Mouse (Mus musculus): ENCODE data around the gene Hcn1. TPM values are rescaled to one million over a fixed set of nuclear protein-coding genes. Genes with fewer than 3 reads are reported as not detected.

Hcn1 gene
- polyA plus RNA-seq, 1 experiment from 2014 or later, result 0.22 TPM

DNA sequence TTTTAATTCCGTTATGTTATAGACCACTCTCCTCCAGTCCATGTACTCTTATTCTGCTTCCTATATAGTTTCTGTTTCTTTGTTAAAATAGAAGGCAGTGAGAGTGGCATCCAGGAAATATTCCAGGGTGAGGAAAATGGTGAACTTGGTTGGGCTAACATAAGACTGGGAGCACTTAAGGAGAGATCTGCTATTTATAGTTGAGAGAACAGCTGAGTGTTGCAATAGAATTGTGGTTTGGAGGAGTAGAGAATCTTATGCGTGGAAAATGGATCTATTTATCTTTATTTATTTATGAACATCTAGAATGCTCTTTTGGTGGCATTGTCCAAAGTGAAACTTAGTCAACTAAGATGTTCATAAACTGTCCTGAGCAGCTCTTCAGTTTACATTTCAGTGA is 104.4 kb downstream of the Hcn1 start:
- ATAC-seq (ENCODE audit: borderline replicate concordance, extremely low read depth, low FRiP score, low TSS enrichment), result no peak
- no peaks in the 10 kb centered on the region for H3K9me3 ChIP-seq
- H3K36me3 ChIP-seq, result no peaks in the 10 kb centered on the region
- H3K4me1 ChIP-seq, result peaks cover 5% of the 10 kb centered on the region; the same call in 1 of the 2 replicates
- peak overlapping the region; percentile 49; the same call in 1 of the 2 replicates for H3K27ac ChIP-seq
- H3K4me3 ChIP-seq, result no peak overlapping the region
- WGBS, result 55% methylated on average over 2 of the region's 2 CpGs
- no peaks in the 10 kb centered on the region for H3K27me3 ChIP-seq
- H3K4me2 ChIP-seq, result no peak overlapping the region
- H3K9ac ChIP-seq, result no peak overlapping the region

DNA sequence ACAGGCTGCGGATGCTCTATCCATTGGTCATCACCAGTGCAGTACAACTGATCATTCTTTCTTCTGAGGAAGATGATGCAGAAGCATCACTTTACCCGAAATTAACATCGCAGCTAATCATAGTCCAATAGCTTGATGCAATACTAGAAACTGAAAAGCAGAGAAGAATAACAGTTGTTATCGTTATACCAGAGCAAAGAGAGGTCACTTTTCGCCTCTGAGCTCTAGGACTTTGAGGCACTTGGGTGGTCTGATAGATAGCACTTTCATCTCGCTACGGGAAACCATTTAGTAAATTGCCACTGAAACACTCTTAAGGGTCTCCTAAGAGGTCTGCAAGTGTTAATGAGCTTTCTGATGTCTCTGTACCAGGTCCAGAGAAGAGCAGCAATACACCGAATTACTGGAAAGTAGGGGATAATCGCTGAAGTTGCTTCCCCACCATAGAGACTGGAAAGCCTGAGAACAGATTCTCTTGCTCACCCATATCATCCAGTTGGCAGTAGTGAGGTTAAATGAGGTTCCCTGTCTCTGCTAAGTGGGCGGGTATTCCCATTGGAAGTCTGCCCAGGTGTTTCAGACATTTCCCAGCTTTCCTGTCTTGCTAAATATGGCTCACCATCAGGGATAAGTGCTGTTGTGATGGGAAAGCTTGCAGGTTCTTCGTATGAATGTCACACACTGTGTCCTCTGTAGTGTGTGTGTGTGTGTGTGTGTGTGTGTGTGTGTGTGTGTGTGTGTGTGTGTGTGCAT is 105.0 kb downstream of the Hcn1 start:
- no peak overlapping the region for H3K4me2 ChIP-seq
- WGBS, result 40% methylated on average over 11 of the region's 11 CpGs
- H3K27ac ChIP-seq, result peak overlapping the region; percentile 49
- no peak overlapping the region for H3K9ac ChIP-seq
- no peaks in the 10 kb centered on the region for H3K9me3 ChIP-seq
- no peaks in the 10 kb centered on the region for H3K27me3 ChIP-seq
- no peak overlapping the region for H3K4me3 ChIP-seq
- H3K36me3 ChIP-seq, result no peaks in the 10 kb centered on the region
- peak; percentile 88 for ATAC-seq (ENCODE audit: borderline replicate concordance, extremely low read depth, low FRiP score, low TSS enrichment)
- peaks cover 5% of the 10 kb centered on the region; the same call in 1 of the 2 replicates for H3K4me1 ChIP-seq

DNA sequence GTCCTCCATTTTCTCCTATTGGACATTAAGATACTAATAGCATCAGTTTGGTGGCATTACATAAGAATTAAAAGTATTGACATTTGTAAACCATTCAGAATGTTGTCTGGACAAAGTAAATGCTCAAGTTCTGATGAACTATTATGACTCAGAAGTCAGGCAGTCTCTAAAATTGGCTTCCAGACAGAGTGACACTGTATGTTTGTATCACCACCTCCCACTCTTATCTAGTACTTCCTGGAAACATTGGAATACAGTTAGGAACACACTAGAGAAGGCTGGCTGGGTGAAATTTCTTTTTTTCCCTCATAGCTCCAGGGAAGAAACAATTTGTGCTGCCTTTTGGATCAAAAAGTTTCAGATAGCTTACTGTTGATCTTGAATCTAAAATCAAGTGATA is 108.7 kb downstream of the Hcn1 start:
- Histone ChIP-seq H3K27ac (no peak overlapping the region), H3K36me3 (no peaks in the 10 kb centered on the region), H3K27me3 (no peaks in the 10 kb centered on the region), H3K4me2 (no peak overlapping the region), H3K4me1 (peaks cover 5% of the 10 kb centered on the region; the same call in 1 of the 2 replicates), H3K9ac (no peak overlapping the region), H3K9me3 (no peaks in the 10 kb centered on the region), H3K4me3 (no peak overlapping the region)
- ATAC-seq (ENCODE audit: borderline replicate concordance, extremely low read depth, low FRiP score, low TSS enrichment), result no peak

DNA sequence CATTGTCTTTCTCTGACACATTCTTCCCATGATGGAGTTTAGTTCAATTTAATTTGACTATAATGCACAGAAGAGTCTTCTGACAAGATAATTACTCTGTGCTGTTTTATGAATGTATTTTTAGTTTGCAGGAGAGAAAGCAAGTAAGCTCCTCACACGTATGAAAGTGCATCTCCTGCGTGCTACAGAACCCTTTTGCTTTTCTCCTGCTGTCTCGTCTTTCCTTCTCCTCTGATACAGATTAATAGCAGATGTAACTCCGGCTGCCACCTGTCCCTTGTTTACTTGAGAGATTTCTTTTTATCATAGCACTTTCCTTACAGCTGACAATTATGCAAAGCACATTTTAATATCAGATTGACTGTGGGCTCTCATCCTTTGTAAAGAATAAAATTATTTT is 120.0 kb downstream of the Hcn1 start:
- H3K27ac ChIP-seq, result no peak overlapping the region
- WGBS, result 45% methylated on average over 4 of the region's 4 CpGs
- no peaks in the 10 kb centered on the region for H3K27me3 ChIP-seq
- no peak overlapping the region for H3K4me3 ChIP-seq
- H3K9me3 ChIP-seq, result no peaks in the 10 kb centered on the region
- no peak overlapping the region for H3K9ac ChIP-seq
- H3K36me3 ChIP-seq, result no peaks in the 10 kb centered on the region
- no peak overlapping the region for H3K4me2 ChIP-seq
- no peaks in the 10 kb centered on the region for H3K4me1 ChIP-seq
- no peak for ATAC-seq (ENCODE audit: borderline replicate concordance, extremely low read depth, low FRiP score, low TSS enrichment)

DNA sequence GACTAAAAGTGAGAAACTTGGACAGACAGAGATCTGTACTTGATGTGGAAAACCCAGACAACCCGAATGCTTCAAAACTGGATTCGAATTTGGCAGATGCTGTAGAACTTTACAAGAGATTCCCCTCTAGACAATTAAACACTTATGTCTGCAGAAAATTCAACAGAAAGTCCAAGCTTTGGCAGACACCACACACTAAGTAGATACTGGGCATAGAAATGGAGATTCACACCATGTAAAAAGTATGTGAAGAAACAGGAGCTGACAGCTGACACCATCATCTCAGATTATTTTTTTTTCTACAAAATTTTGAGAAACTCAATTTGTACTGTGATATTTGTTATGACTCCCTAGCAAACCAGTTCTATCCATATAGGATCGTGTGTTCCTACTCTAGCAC is 122.0 kb downstream of the Hcn1 start:
- no peaks in the 10 kb centered on the region for H3K4me1 ChIP-seq
- no peak overlapping the region for H3K27ac ChIP-seq
- no peak overlapping the region for H3K4me3 ChIP-seq
- H3K9me3 ChIP-seq, result no peaks in the 10 kb centered on the region
- ATAC-seq (ENCODE audit: borderline replicate concordance, extremely low read depth, low FRiP score, low TSS enrichment), result peak; percentile 59; the same call in 1 of the 2 replicates
- no peaks in the 10 kb centered on the region for H3K27me3 ChIP-seq
- H3K9ac ChIP-seq, result no peak overlapping the region
- H3K36me3 ChIP-seq, result no peaks in the 10 kb centered on the region
- no peak overlapping the region for H3K4me2 ChIP-seq
- WGBS, result 43% methylated on average over 3 of the region's 3 CpGs

DNA sequence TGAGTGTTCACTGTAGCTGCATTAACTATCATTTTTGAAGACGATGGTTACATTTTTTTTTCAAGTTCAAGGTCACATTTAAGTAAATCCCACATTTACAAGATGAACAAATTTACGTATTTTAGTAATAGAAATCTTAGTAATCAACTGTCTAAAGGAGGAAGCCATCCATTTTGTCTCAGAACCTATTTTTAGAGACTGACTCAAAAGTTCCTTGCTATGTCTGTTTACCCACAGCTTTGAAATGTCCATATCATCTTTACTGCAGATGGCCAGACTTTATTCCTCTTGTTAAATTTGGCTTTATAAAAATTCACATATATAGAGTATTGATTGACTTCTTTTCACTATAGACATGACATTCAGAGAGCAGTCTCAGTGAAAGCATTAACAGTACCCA is 126.3 kb downstream of the Hcn1 start:
- ATAC-seq (ENCODE audit: borderline replicate concordance, extremely low read depth, low FRiP score, low TSS enrichment), result no peak
- Histone ChIP-seq H3K4me3 (no peak overlapping the region), H3K9me3 (no peaks in the 10 kb centered on the region), H3K4me2 (no peak overlapping the region), H3K4me1 (no peaks in the 10 kb centered on the region), H3K9ac (no peak overlapping the region), H3K36me3 (no peaks in the 10 kb centered on the region), H3K27me3 (no peaks in the 10 kb centered on the region), H3K27ac (no peak overlapping the region)
- WGBS, result 62% methylated on average over 2 of the region's 2 CpGs

DNA sequence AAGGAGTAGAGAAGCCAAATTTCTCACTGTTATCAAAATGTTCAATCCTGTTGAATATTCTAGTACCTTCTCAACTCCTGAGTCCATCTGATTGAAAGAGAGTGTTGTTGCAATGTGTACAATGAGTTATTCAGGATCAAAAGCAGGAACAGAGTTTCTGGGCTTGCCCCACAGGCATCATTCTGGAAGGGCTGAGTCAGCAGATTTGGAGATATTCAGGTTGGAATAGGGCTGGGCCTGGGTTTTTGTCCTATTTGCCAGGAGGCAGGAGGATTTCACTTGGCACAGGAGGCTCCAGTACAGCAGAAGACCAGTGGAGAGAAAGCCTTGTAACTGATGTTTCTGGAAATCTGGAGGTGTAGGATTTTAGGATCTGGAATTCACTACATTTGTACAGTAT is 130.6 kb downstream of the Hcn1 start:
- no peak for ATAC-seq (ENCODE audit: borderline replicate concordance, extremely low read depth, low FRiP score, low TSS enrichment)
- no peak overlapping the region for H3K4me3 ChIP-seq
- H3K36me3 ChIP-seq, result no peaks in the 10 kb centered on the region
- H3K4me2 ChIP-seq, result no peak overlapping the region
- no peak overlapping the region for H3K27ac ChIP-seq
- H3K27me3 ChIP-seq, result no peaks in the 10 kb centered on the region
- no peaks in the 10 kb centered on the region for H3K4me1 ChIP-seq
- no peaks in the 10 kb centered on the region for H3K9me3 ChIP-seq
- H3K9ac ChIP-seq, result no peak overlapping the region

DNA sequence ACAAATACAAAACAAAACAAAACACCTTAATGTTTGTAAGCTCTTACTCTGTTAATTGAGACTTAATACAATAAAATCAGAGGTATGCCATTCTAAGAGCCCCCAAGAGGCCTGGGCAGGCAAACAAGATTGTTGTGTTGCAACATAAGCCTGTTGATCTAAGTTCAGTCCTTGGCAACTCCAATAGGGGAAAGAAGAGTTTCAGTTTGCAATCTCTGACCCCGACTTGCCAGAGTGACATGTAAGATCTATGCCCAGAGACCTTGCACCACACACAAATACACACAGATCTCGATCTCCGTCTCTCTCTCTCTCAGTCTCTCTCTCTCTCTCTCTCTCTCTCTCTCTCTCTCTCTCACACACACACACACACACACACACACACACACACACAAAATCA is 142.3 kb downstream of the Hcn1 start:
- no peak overlapping the region for H3K4me2 ChIP-seq
- H3K36me3 ChIP-seq, result no peaks in the 10 kb centered on the region
- H3K27ac ChIP-seq, result no peak overlapping the region
- no peak overlapping the region for H3K4me3 ChIP-seq
- H3K9ac ChIP-seq, result no peak overlapping the region
- no peaks in the 10 kb centered on the region for H3K27me3 ChIP-seq
- no peaks in the 10 kb centered on the region for H3K4me1 ChIP-seq
- no peak for ATAC-seq (ENCODE audit: borderline replicate concordance, extremely low read depth, low FRiP score, low TSS enrichment)
- WGBS, result 64% methylated on average over 3 of the region's 3 CpGs
- H3K9me3 ChIP-seq, result no peaks in the 10 kb centered on the region

DNA sequence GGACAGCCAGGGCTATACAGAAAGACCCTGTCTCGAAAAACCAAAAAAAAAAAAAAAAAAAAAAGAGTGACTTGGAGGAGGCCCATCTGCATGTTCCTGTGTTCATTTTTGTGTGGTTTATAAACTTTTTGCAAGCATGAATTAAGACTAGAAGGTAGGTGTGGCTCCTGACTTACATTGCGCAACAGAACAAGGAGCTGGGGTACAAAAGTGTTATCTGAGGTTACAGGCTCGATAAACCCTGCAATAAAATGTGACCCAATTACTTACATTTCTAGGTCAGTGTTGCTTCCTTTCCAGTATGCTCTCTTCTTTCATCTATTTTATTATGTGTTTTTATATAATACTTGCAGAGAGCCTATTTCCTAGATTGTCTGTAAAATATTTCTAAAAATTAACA is 143.1 kb downstream of the Hcn1 start:
- H3K4me3 ChIP-seq, result no peak overlapping the region
- H3K36me3 ChIP-seq, result no peaks in the 10 kb centered on the region
- H3K9ac ChIP-seq, result no peak overlapping the region
- 83% methylated on average over 3 of the region's 3 CpGs for WGBS
- no peaks in the 10 kb centered on the region for H3K4me1 ChIP-seq
- H3K4me2 ChIP-seq, result no peak overlapping the region
- H3K9me3 ChIP-seq, result no peaks in the 10 kb centered on the region
- no peaks in the 10 kb centered on the region for H3K27me3 ChIP-seq
- ATAC-seq (ENCODE audit: borderline replicate concordance, extremely low read depth, low FRiP score, low TSS enrichment), result no peak
- H3K27ac ChIP-seq, result no peak overlapping the region

DNA sequence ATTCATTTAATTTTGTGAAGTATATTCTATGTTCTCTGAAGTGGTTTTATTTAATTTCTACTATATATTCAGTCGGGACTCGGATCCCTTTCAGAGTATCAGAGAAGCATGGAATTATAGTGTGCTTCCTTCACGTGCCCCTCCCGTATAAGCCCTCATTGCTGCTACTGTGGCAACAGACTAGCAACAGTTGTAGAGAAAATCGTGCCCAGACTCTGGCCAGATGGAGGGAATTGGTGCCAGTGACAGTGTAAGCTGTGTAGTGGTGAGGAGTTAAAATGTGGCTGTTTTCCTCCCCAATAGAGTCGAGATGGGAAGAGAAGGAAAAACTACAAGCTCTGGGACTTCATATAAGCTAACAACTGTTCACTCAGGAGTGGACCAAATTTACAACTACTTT is 163.4 kb downstream of the Hcn1 start:
- no peak overlapping the region for H3K4me3 ChIP-seq
- WGBS, result 83% methylated on average over 6 of the region's 6 CpGs
- no peak for ATAC-seq (ENCODE audit: borderline replicate concordance, extremely low read depth, low FRiP score, low TSS enrichment)

DNA sequence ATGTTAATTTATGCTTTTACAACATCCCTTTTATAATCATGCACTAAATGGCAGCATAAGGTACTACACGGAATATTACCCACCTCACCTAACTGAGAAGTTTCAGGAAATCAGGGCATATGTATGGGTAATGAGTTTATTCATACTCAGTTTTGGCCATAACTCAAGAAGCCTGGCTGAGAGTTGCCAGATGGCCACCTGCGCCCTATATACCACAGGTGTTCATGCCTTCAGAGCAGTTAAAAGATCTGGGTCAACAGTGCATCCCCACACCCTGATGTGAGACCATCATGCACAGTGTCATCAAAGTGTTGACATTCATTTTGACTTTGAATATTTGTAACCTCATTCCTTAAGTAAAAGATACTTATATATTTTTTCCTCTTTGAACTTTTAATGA is 183.3 kb downstream of the Hcn1 start:
- Histone ChIP-seq H3K27me3 (no peaks in the 10 kb centered on the region), H3K9me3 (no peaks in the 10 kb centered on the region), H3K9ac (no peak overlapping the region), H3K4me2 (no peak overlapping the region), H3K4me3 (no peak overlapping the region), H3K36me3 (no peaks in the 10 kb centered on the region), H3K27ac (no peak overlapping the region), H3K4me1 (no peaks in the 10 kb centered on the region)
- 84% methylated on average over 2 of the region's 2 CpGs for WGBS
- ATAC-seq (ENCODE audit: borderline replicate concordance, extremely low read depth, low FRiP score, low TSS enrichment), result no peak

More for the DNA sequence above, 163.4 kb downstream of the Hcn1 start:
- Histone ChIP-seq H3K27ac (no peak overlapping the region), H3K27me3 (no peaks in the 10 kb centered on the region), H3K9ac (no peak overlapping the region), H3K9me3 (no peaks in the 10 kb centered on the region), H3K4me1 (no peaks in the 10 kb centered on the region), H3K36me3 (no peaks in the 10 kb centered on the region), H3K4me2 (no peak overlapping the region)

DNA sequence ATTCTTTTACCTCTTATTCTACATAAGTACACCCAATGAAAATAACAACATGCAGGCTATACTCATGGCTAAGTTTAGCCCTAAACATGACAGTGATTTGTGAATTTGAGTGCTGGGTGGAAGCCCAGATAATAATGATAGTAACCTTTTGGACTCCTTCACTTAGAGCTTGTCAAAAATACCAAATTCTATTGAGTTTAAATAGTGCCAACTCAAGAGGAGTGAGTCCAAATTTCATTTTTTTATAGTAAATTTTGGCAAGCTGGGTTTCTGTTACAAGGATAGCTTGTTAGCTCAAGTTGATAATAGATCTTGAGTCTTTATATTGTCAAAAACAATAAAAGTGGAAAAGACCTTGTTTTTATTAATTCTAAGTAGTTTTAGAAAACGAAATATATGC is 190.7 kb downstream of the Hcn1 start:
- WGBS, result 45% methylated on average over 1 of the region's 1 CpGs
- Histone ChIP-seq H3K4me2 (no peak overlapping the region), H3K36me3 (no peaks in the 10 kb centered on the region), H3K9me3 (no peaks in the 10 kb centered on the region), H3K4me1 (no peaks in the 10 kb centered on the region), H3K27me3 (no peaks in the 10 kb centered on the region), H3K27ac (no peak overlapping the region), H3K4me3 (no peak overlapping the region), H3K9ac (no peak overlapping the region)
- no peak for ATAC-seq (ENCODE audit: borderline replicate concordance, extremely low read depth, low FRiP score, low TSS enrichment)

DNA sequence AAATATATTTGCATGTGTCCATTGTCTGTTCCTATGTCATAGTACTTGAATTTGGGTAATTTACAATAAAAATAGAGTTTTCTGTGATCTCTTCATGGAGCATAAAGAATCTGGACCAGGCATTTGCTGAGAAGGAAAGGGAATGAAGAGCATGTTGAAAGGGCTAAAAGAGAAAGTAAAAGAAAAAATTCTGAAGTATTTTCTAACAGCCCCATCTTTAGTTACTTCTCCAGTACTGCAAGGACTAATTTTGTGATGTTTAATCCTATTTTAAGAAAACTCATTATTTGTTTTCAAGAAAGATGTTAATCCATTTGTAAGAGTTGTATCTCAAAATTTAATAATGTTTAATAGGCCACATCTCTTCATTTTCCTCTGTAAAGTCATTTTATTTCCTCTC is 198.9 kb downstream of the Hcn1 start:
- H3K27ac ChIP-seq, result no peak overlapping the region
- H3K9me3 ChIP-seq, result no peaks in the 10 kb centered on the region
- H3K4me3 ChIP-seq, result no peak overlapping the region
- H3K9ac ChIP-seq, result no peak overlapping the region
- no peak overlapping the region for H3K4me2 ChIP-seq
- no peaks in the 10 kb centered on the region for H3K36me3 ChIP-seq
- H3K27me3 ChIP-seq, result no peaks in the 10 kb centered on the region
- no peak for ATAC-seq (ENCODE audit: borderline replicate concordance, extremely low read depth, low FRiP score, low TSS enrichment)
- H3K4me1 ChIP-seq, result no peaks in the 10 kb centered on the region

All from lung, embryonic 15.5 days (tissue).